Mouse (Mus musculus) limb, embryonic 13.5 days (tissue): ENCODE results near the gene Kirrel3. TPM values are rescaled to one million over a fixed set of nuclear protein-coding genes. Genes with fewer than 3 reads are reported as not detected.

Source experiments
- ATAC-seq: fragments of 200-750 bp; cut with Nextera tagmentation; 2 replicates; pipeline ENCODE4 v1.8.0; 2017; ENCODE audit warnings: low read depth, moderate number of reproducible peaks, moderate TSS enrichment; ENCODE audit not compliant: low FRiP score
- H3K27ac ChIP-seq: fragments of 300-500 bp; sonication (generic); 2 replicates; pipeline ENCODE4 v1.5.1; 2015; ENCODE audit warnings: inconsistent platforms, mild to moderate bottlenecking, moderate library complexity
- H3K27me3 ChIP-seq: fragments of 300-500 bp; sonication (generic); 2 replicates; pipeline ENCODE4 v1.6.1; 2015; ENCODE audit warnings: mild to moderate bottlenecking, inconsistent platforms
- H3K36me3 ChIP-seq: fragments of 300-500 bp; sonication (generic); 2 replicates; pipeline ENCODE4 v1.6.1; 2015; ENCODE audit warnings: inconsistent platforms, mild to moderate bottlenecking, moderate library complexity
- H3K4me1 ChIP-seq: fragments of 300-500 bp; sonication (generic); 2 replicates; pipeline ENCODE4 v1.6.1; 2015; ENCODE audit warnings: inconsistent platforms
- H3K4me2 ChIP-seq: fragments of 300-500 bp; sonication (generic); replicated peaks from 2 replicates; pipeline ENCODE4 v1.6.1; 2015; ENCODE audit warnings: inconsistent platforms, mild to moderate bottlenecking, moderate library complexity
- H3K4me3 ChIP-seq: fragments of 300-500 bp; sonication (generic); 2 replicates; pipeline ENCODE4 v1.5.1; 2015; ENCODE audit warnings: moderate library complexity, mild to moderate bottlenecking, inconsistent platforms
- H3K9ac ChIP-seq: fragments of 300-500 bp; sonication (generic); 2 replicates; pipeline ENCODE4 v1.6.1; 2015; ENCODE audit warnings: mild to moderate bottlenecking, inconsistent platforms
- H3K9me3 ChIP-seq: fragments of 300-500 bp; sonication (generic); 2 replicates; pipeline ENCODE4 v1.6.1; 2016; ENCODE audit warnings: inconsistent platforms
- WGBS: fragments of 180-500 bp; shearing (Covaris S2); methylation state at CpG from one replicate; pipeline ENCODE4 v1.1.7; 2015; 5-methylcytosine and 5-hydroxymethylcytosine counted together
- polyA plus RNA-seq: library from polyadenylated mRNA; unstranded; fragments of >200 nt; fragmentation: Nextera tagmentation; extraction: Ambion mirVana; gene quantifications from 2 replicates; pipeline ENCODE4 v1.2.1, GENCODE M21; 2015

Gene Kirrel3
- polyA plus RNA-seq, 1 experiment from 2014 or later: 20.8 TPM

GRCm38 (mm10) chr9:34954212-34954611 lies 468.5 kb downstream of the Kirrel3 start:
- no peak overlapping the region for H3K4me3 ChIP-seq
- no peak overlapping the region for H3K27ac ChIP-seq
- no peaks in the 10 kb centered on the region for H3K36me3 ChIP-seq
- no peak for ATAC-seq
- no peak overlapping the region for H3K4me2 ChIP-seq
- H3K4me1 ChIP-seq: no peaks in the 10 kb centered on the region
- no peak overlapping the region for H3K9ac ChIP-seq
- H3K27me3 ChIP-seq: no peaks in the 10 kb centered on the region
- H3K9me3 ChIP-seq: no peaks in the 10 kb centered on the region
- 52% methylated on average over 5 of the region's 5 CpGs for WGBS

GRCm38 (mm10) chr9:34956512-34956911 lies 470.8 kb downstream of the Kirrel3 start:
- Histone ChIP-seq H3K36me3 (no peaks in the 10 kb centered on the region), H3K9ac (no peak overlapping the region), H3K27ac (no peak overlapping the region), H3K4me1 (peaks cover 6% of the 10 kb centered on the region; the same call in 1 of the 2 replicates), H3K4me3 (no peak overlapping the region), H3K4me2 (no peak overlapping the region), H3K27me3 (no peaks in the 10 kb centered on the region), H3K9me3 (no peaks in the 10 kb centered on the region)
- 53% methylated on average over 3 of the region's 3 CpGs for WGBS
- no peak for ATAC-seq

- Histone ChIP-seq H3K27ac (no peak overlapping the region), H3K4me3 (no peak overlapping the region), H3K4me1 (peaks cover 6% of the 10 kb centered on the region; the same call in 1 of the 2 replicates), H3K4me2 (no peak overlapping the region), H3K36me3 (no peaks in the 10 kb centered on the region), H3K27me3 (no peaks in the 10 kb centered on the region), H3K9me3 (no peaks in the 10 kb centered on the region), H3K9ac (no peak overlapping the region)
- ATAC-seq: no peak
- 74% methylated on average over 6 of the region's 6 CpGs for WGBS
Measured at GRCm38 (mm10) chr9:34957691-34958090, 472.0 kb downstream of the Kirrel3 start.

GRCm38 (mm10) chr9:34958183-34958830 lies 472.6 kb downstream of the Kirrel3 start:
- Histone ChIP-seq H3K27ac (no peak overlapping the region), H3K36me3 (no peaks in the 10 kb centered on the region), H3K4me3 (no peak overlapping the region), H3K27me3 (no peaks in the 10 kb centered on the region), H3K9me3 (no peaks in the 10 kb centered on the region), H3K4me1 (peaks cover 6% of the 10 kb centered on the region; the same call in 1 of the 2 replicates), H3K4me2 (no peak overlapping the region), H3K9ac (no peak overlapping the region)
- 79% methylated on average over 5 of the region's 5 CpGs for WGBS
- no peak for ATAC-seq

- Histone ChIP-seq H3K4me3 (no peak overlapping the region), H3K9me3 (no peaks in the 10 kb centered on the region), H3K4me1 (peaks cover 17% of the 10 kb centered on the region), H3K36me3 (no peaks in the 10 kb centered on the region), H3K4me2 (no peak overlapping the region), H3K9ac (no peak overlapping the region), H3K27me3 (no peaks in the 10 kb centered on the region), H3K27ac (no peak overlapping the region)
- 59% methylated on average over 12 of the region's 12 CpGs for WGBS
- ATAC-seq: no peak
Measured at GRCm38 (mm10) chr9:34960736-34961135, 475.0 kb downstream of the Kirrel3 start.

- Histone ChIP-seq H3K4me2 (no peak overlapping the region), H3K27ac (no peak overlapping the region), H3K9ac (no peak overlapping the region), H3K36me3 (no peaks in the 10 kb centered on the region), H3K27me3 (no peaks in the 10 kb centered on the region), H3K4me3 (no peak overlapping the region), H3K9me3 (no peaks in the 10 kb centered on the region), H3K4me1 (peaks cover 17% of the 10 kb centered on the region)
- WGBS: 56% methylated on average over 14 of the region's 14 CpGs
- ATAC-seq: no peak
Measured at GRCm38 (mm10) chr9:34961171-34961570, 475.5 kb downstream of the Kirrel3 start.

- no peak overlapping the region for H3K4me3 ChIP-seq
- no peak for ATAC-seq
- H3K4me1 ChIP-seq: peaks cover 17% of the 10 kb centered on the region
- WGBS: 91% methylated on average over 4 of the region's 4 CpGs
- H3K27me3 ChIP-seq: peaks cover 3% of the 10 kb centered on the region; the same call in 1 of the 2 replicates
- no peak overlapping the region for H3K27ac ChIP-seq
- no peaks in the 10 kb centered on the region for H3K36me3 ChIP-seq
- H3K9me3 ChIP-seq: no peaks in the 10 kb centered on the region
- H3K4me2 ChIP-seq: no peak overlapping the region
- no peak overlapping the region for H3K9ac ChIP-seq
Measured at GRCm38 (mm10) chr9:34962251-34962650, 476.6 kb downstream of the Kirrel3 start.

GRCm38 (mm10) chr9:34963593-34963992 lies 477.9 kb downstream of the Kirrel3 start:
- H3K27ac ChIP-seq: no peak overlapping the region
- ATAC-seq: no peak
- peaks cover 3% of the 10 kb centered on the region; the same call in 1 of the 2 replicates for H3K27me3 ChIP-seq
- H3K4me2 ChIP-seq: no peak overlapping the region
- H3K4me3 ChIP-seq: no peak overlapping the region
- peaks cover 17% of the 10 kb centered on the region for H3K4me1 ChIP-seq
- H3K36me3 ChIP-seq: no peaks in the 10 kb centered on the region
- no peak overlapping the region for H3K9ac ChIP-seq
- no peaks in the 10 kb centered on the region for H3K9me3 ChIP-seq
- WGBS: 79% methylated on average over 3 of the region's 3 CpGs

GRCm38 (mm10) chr9:34964172-34965040 lies 478.7 kb downstream of the Kirrel3 start:
- no peak overlapping the region for H3K4me2 ChIP-seq
- peaks cover 3% of the 10 kb centered on the region; the same call in 1 of the 2 replicates for H3K27me3 ChIP-seq
- H3K9me3 ChIP-seq: no peaks in the 10 kb centered on the region
- no peak overlapping the region for H3K27ac ChIP-seq
- peaks cover 17% of the 10 kb centered on the region for H3K4me1 ChIP-seq
- 54% methylated on average over 14 of the region's 14 CpGs for whole genome bisulfite sequencing
- no peak overlapping the region for H3K4me3 ChIP-seq
- H3K9ac ChIP-seq: no peak overlapping the region
- no peak for ATAC-seq
- no peaks in the 10 kb centered on the region for H3K36me3 ChIP-seq

GRCm38 (mm10) chr9:34965041-34965415 lies 479.3 kb downstream of the Kirrel3 start:
- H3K4me3 ChIP-seq: no peak overlapping the region
- no peaks in the 10 kb centered on the region for H3K9me3 ChIP-seq
- peaks cover 17% of the 10 kb centered on the region for H3K4me1 ChIP-seq
- no peak overlapping the region for H3K4me2 ChIP-seq
- 8% methylated on average over 4 of the region's 4 CpGs for WGBS
- H3K27ac ChIP-seq: no peak overlapping the region
- H3K27me3 ChIP-seq: peaks cover 3% of the 10 kb centered on the region; the same call in 1 of the 2 replicates
- H3K36me3 ChIP-seq: no peaks in the 10 kb centered on the region
- H3K9ac ChIP-seq: no peak overlapping the region
- ATAC-seq: no peak

GRCm38 (mm10) chr9:34967772-34968171 lies 482.1 kb downstream of the Kirrel3 start:
- no peak overlapping the region for H3K27ac ChIP-seq

GRCm38 (mm10) chr9:34969881-34970490 lies 484.3 kb downstream of the Kirrel3 start:
- H3K4me1 ChIP-seq: peaks cover 9% of the 10 kb centered on the region
- WGBS: 64% methylated on average over 6 of the region's 6 CpGs
- no peak overlapping the region for H3K4me3 ChIP-seq
- no peak overlapping the region for H3K9ac ChIP-seq
- no peak for ATAC-seq
- H3K27ac ChIP-seq: no peak overlapping the region
- peaks cover 6% of the 10 kb centered on the region; the same call in 1 of the 2 replicates for H3K27me3 ChIP-seq
- no peaks in the 10 kb centered on the region for H3K36me3 ChIP-seq
- no peaks in the 10 kb centered on the region for H3K9me3 ChIP-seq
- H3K4me2 ChIP-seq: no peak overlapping the region

More at GRCm38 (mm10) chr9:34967772-34968171, 482.1 kb downstream of the Kirrel3 start:
- no peak for ATAC-seq
- H3K4me1 ChIP-seq: peaks cover 16% of the 10 kb centered on the region
- no peaks in the 10 kb centered on the region for H3K9me3 ChIP-seq
- H3K36me3 ChIP-seq: no peaks in the 10 kb centered on the region
- no peak overlapping the region for H3K9ac ChIP-seq
- H3K4me3 ChIP-seq: no peak overlapping the region
- H3K27me3 ChIP-seq: peaks cover 6% of the 10 kb centered on the region; the same call in 1 of the 2 replicates
- WGBS: 39% methylated on average over 6 of the region's 6 CpGs
- no peak overlapping the region for H3K4me2 ChIP-seq
